Mouse (Mus musculus) heart, adult 2 months (tissue): ENCODE measurements around the gene Foxc2.

Source experiments
- CTCF ChIP-seq: fragments of 200-600 bp; IDR thresholded peaks from 2 replicates; pipeline ENCODE4 v1.8.1; 2022; ENCODE audit warnings: antibody characterized with exemption, mild to moderate bottlenecking, moderate library complexity
- EP300 ChIP-seq: fragments of 200-500 bp; IDR thresholded peaks from 2 replicates; pipeline ENCODE4 v1.6.1; 2011; ENCODE audit warnings: low read depth, low read length, control low read depth; ENCODE audit not compliant: insufficient read depth
- POLR2A ChIP-seq: fragments of 200-500 bp; IDR thresholded peaks from 2 replicates; pipeline ENCODE4 v1.6.1; 2011; ENCODE audit warnings: mild to moderate bottlenecking, low read depth, low read length, control low read depth; ENCODE audit not compliant: insufficient read depth

GRCm38 (mm10) chr8:121073174-121074107, 42.5 kb upstream of the Foxc2 start:
- TF ChIP-seq CTCF (no peak), POLR2A (no peak), EP300 (no peak)
